In the genomic region with DNA sequence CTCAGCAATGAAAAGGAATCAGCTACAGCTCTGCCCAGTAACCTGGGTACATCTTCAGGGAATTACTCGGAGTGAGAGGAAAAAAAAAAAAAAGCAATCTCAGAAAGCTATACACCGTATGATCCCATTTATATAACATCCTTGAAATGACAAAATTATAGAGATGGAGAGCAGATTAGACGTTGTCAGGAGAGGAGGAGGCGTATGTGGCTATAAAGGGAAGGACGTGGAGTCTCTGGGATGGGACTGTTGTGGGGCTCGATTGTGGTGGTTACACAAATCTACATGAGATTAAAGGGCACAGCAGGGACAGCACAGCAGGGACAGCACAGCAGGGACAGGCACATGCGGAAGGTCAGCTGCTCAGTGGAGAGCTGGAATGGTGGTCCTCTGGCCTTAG, we compare ENCODE assay signal across 28 mouse cellular contexts. TPM values are rescaled to one million over a fixed set of nuclear protein-coding genes. Genes with fewer than 3 reads are reported as not detected.
DNase-seq lines count a peak whose midpoint lies in the region; ATAC-seq and TF ChIP-seq lines count a peak whose summit lies in the region.
"Had no signal": no experiment of that assay in that cellular context is flagged by ENCODE, and none has a peak within 500 bp of the region (broad histone marks: within the 10 kb centered on the region; RNA-seq: fewer than 3 reads in every experiment).

No protein-coding gene starts in this region.

- TF ChIP-seq CTCF in forebrain, postnatal 0 days (IDR thresholded peaks at IDR 0.05; ENCODE audit: low read depth) = no peak
- no peak for TF ChIP-seq CTCF in cortical plate, adult 2 months (IDR thresholded peaks at IDR 0.05; ENCODE audit: extremely low read depth, insufficient read depth, low read length)

- no peak overlapping the region for H3K4me3 ChIP-seq in forebrain, embryonic 14.5 days (ENCODE audit: low read depth, low read length)
- H3K4me3 ChIP-seq in forebrain, postnatal 0 days (ENCODE audit: low read depth, low read length) = no peak overlapping the region
- no peak overlapping the region for H3K4me3 ChIP-seq in kidney, embryonic 15.5 days (replicated peaks)
- H3K4me3 ChIP-seq in lung, embryonic 16.5 days (ENCODE audit: low read length) = no peak overlapping the region
- H3K4me3 ChIP-seq in cortical plate, adult 2 months (ENCODE audit: insufficient read depth, low read length) = no peak overlapping the region
- H3K4me3 ChIP-seq: forebrain, embryonic 10.5 days; heart, embryonic 12.5 days; heart, embryonic 15.5 days; hindbrain, embryonic 10.5 days; hindbrain, embryonic 13.5 days; intestine, embryonic 15.5 days had no signal

- no peaks in the 10 kb centered on the region for H3K9me3 ChIP-seq in forebrain, embryonic 14.5 days (replicated peaks; ENCODE audit: control insufficient read depth, low read length)
- no peaks in the 10 kb centered on the region for H3K9me3 ChIP-seq in forebrain, postnatal 0 days (ENCODE audit: low read length)
- H3K9me3 ChIP-seq in kidney, embryonic 15.5 days (replicated peaks) = no peaks in the 10 kb centered on the region
- no peaks in the 10 kb centered on the region for H3K9me3 ChIP-seq in lung, embryonic 16.5 days (ENCODE audit: control insufficient read depth, low read length)
- H3K9me3 ChIP-seq: forebrain, embryonic 10.5 days; heart, embryonic 12.5 days; heart, embryonic 15.5 days; hindbrain, embryonic 10.5 days; hindbrain, embryonic 13.5 days; intestine, embryonic 15.5 days had no signal

- H3K27me3 ChIP-seq in forebrain, embryonic 14.5 days (replicated peaks; ENCODE audit: control insufficient read depth, insufficient read depth, low read length) = no peaks in the 10 kb centered on the region
- no peaks in the 10 kb centered on the region for H3K27me3 ChIP-seq in forebrain, postnatal 0 days (ENCODE audit: insufficient read depth, low read length)
- H3K27me3 ChIP-seq in kidney, embryonic 15.5 days = no peaks in the 10 kb centered on the region
- no peaks in the 10 kb centered on the region for H3K27me3 ChIP-seq in lung, embryonic 16.5 days (ENCODE audit: control insufficient read depth, insufficient read depth, low read depth, low read length)
- H3K27me3 ChIP-seq: heart, embryonic 12.5 days; heart, embryonic 15.5 days; hindbrain, embryonic 13.5 days; intestine, embryonic 15.5 days; Patski had no signal

- H3K27ac ChIP-seq in forebrain, embryonic 14.5 days (ENCODE audit: low read depth, low read length) = 0 out of 2 replicates have a peak overlapping the region, but pooled peaks have one; percentile 15
- no peak overlapping the region for H3K27ac ChIP-seq in forebrain, postnatal 0 days (ENCODE audit: low read depth, low read length)
- peak overlapping the region; percentile 74; the same call in 1 of the 2 replicates for H3K27ac ChIP-seq in kidney, embryonic 15.5 days
- H3K27ac ChIP-seq in lung, embryonic 16.5 days (ENCODE audit: low read length) = peak overlapping the region; percentile 75; the same call in 1 of the 2 replicates
- peak overlapping the region; percentile 61; the same call in 1 of the 2 replicates for H3K27ac ChIP-seq in cortical plate, adult 2 months (ENCODE audit: insufficient read depth, low read length)
- H3K27ac ChIP-seq: forebrain, embryonic 10.5 days had no signal

- WGBS in forebrain, embryonic 14.5 days = 81% methylated on average over 7 of the region's 7 CpGs
- WGBS in forebrain, postnatal 0 days = 74% methylated on average over 7 of the region's 7 CpGs
- WGBS in kidney, embryonic 15.5 days = 78% methylated on average over 7 of the region's 7 CpGs
- 68% methylated on average over 7 of the region's 7 CpGs for WGBS in lung, embryonic 16.5 days

- no peak for ATAC-seq in forebrain, embryonic 14.5 days
- ATAC-seq in forebrain, postnatal 0 days = no peak
- no peak for ATAC-seq in kidney, embryonic 15.5 days (replicated peaks; ENCODE audit: low FRiP score)
- no peak for ATAC-seq in lung, embryonic 16.5 days (ENCODE audit: low read depth)
- ATAC-seq: hindbrain, embryonic 16.5 days; intestine, embryonic 15.5 days; Patski had no signal

- TF ChIP-seq POLR2A in cortical plate, adult 2 months (IDR thresholded peaks at IDR 0.05; ENCODE audit: extremely low read depth, insufficient read depth, low read length) = no peak

- no peaks in the 10 kb centered on the region for H3K36me3 ChIP-seq in forebrain, embryonic 14.5 days (ENCODE audit: control insufficient read depth, insufficient read depth, low read length)
- no peaks in the 10 kb centered on the region for H3K36me3 ChIP-seq in forebrain, postnatal 0 days (ENCODE audit: insufficient read depth)
- no peaks in the 10 kb centered on the region for H3K36me3 ChIP-seq in kidney, embryonic 15.5 days
- no peaks in the 10 kb centered on the region for H3K36me3 ChIP-seq in lung, embryonic 16.5 days (ENCODE audit: control insufficient read depth, insufficient read depth, low read length)
- H3K36me3 ChIP-seq: forebrain, embryonic 10.5 days; G1E; heart, embryonic 15.5 days; hindbrain, embryonic 10.5 days; hindbrain, embryonic 13.5 days; intestine, embryonic 15.5 days had no signal

- peaks cover 44% of the 10 kb centered on the region for H3K4me1 ChIP-seq in forebrain, embryonic 14.5 days (ENCODE audit: control insufficient read depth, insufficient read depth, low read length)
- H3K4me1 ChIP-seq in forebrain, postnatal 0 days (ENCODE audit: insufficient read depth) = peaks cover 20% of the 10 kb centered on the region; the same call in 1 of the 2 replicates
- H3K4me1 ChIP-seq in kidney, embryonic 15.5 days = peaks cover 89% of the 10 kb centered on the region
- H3K4me1 ChIP-seq in lung, embryonic 16.5 days (replicated peaks; ENCODE audit: control insufficient read depth, insufficient read depth, low read length) = peaks cover 70% of the 10 kb centered on the region
- peaks cover 24% of the 10 kb centered on the region for H3K4me1 ChIP-seq in cortical plate, adult 2 months (ENCODE audit: control insufficient read depth, insufficient read depth, low read length)

- H3K4me2 ChIP-seq in forebrain, embryonic 14.5 days (ENCODE audit: low read length) = no peak overlapping the region
- no peak overlapping the region for H3K4me2 ChIP-seq in forebrain, postnatal 0 days (ENCODE audit: low read depth)
- no peak overlapping the region for H3K4me2 ChIP-seq in kidney, embryonic 15.5 days
- no peak overlapping the region for H3K4me2 ChIP-seq in lung, embryonic 16.5 days (ENCODE audit: low read depth, low read length)
- H3K4me2 ChIP-seq: heart, embryonic 12.5 days; heart, embryonic 15.5 days; hindbrain, embryonic 13.5 days; intestine, embryonic 15.5 days had no signal

- DNase-seq in forebrain, embryonic 14.5 days (ENCODE audit: low spot score) = no peak
- no peak for DNase-seq in forebrain, postnatal 0 days
- DNase-seq in kidney, postnatal 25 days = no peak
- DNase-seq in lung, postnatal 25 days (ENCODE audit: low spot score) = no peak
- no peak for DNase-seq in cerebellum, adult 9-10 months
- DNase-seq: adrenal gland, postnatal 10 days; adrenal gland, postnatal 36 days; cerebellum, adult 11 months; cerebellum, adult 2 months; cerebellum, postnatal 36 days; gastrocnemius, postnatal 10 days; heart, adult 18-20 months; heart, postnatal 10 days; heart, postnatal 36 days had no signal

- no peak overlapping the region for H3K9ac ChIP-seq in forebrain, embryonic 14.5 days (ENCODE audit: low read length)
- H3K9ac ChIP-seq in forebrain, postnatal 0 days = no peak overlapping the region
- no peak overlapping the region for H3K9ac ChIP-seq in kidney, embryonic 15.5 days
- no peak overlapping the region for H3K9ac ChIP-seq in lung, embryonic 16.5 days (ENCODE audit: low read length)
- H3K9ac ChIP-seq: heart, embryonic 15.5 days; hindbrain, embryonic 13.5 days; intestine, embryonic 15.5 days had no signal

RNA-seq across cellular contexts. Expression of gene Pmepa1, which starts 27.5 kb away (rescaled TPM):
- 6.9 and 8.8 TPM in 2 replicates for polyA plus RNA-seq in forebrain, embryonic 14.5 days (2014; fragmentation: Nextera tagmentation; extraction: Ambion mirVana)
- total RNA-seq in forebrain, postnatal 0 days (2014; rRNA removed) = 6.9 and 8.5 TPM in 2 replicates
- polyA plus RNA-seq in forebrain, postnatal 0 days (2015; fragmentation: Nextera tagmentation; extraction: Ambion mirVana) = 2.5 and 3.1 TPM in 2 replicates
- polyA plus RNA-seq in kidney, embryonic 15.5 days (2015; fragmentation: Nextera tagmentation; extraction: Ambion mirVana) = 4.0 and 4.5 TPM in 2 replicates
- polyA plus RNA-seq in lung, embryonic 16.5 days (2015; fragmentation: Nextera tagmentation; extraction: Ambion mirVana) = 7.0 and 7.5 TPM in 2 replicates
- 39.8 and 42.3 TPM in 2 replicates for polyA plus RNA-seq in cortical plate, adult 2 months (2012; rRNA removed)
- polyA plus RNA-seq: G1E had no signal

RNA-seq across cellular contexts. Expression of gene Zbp1, which starts 30.1 kb away (rescaled TPM):
- not detected in 2 replicates for polyA plus RNA-seq in forebrain, embryonic 14.5 days (2014; fragmentation: Nextera tagmentation; extraction: Ambion mirVana)
- total RNA-seq in forebrain, postnatal 0 days (2014; rRNA removed) = 0.52 TPM in 1 of 2 replicates, not detected in the other
- polyA plus RNA-seq in forebrain, postnatal 0 days (2015; fragmentation: Nextera tagmentation; extraction: Ambion mirVana) = 0.44 and 0.45 TPM in 2 replicates
- polyA plus RNA-seq in kidney, embryonic 15.5 days (2015; fragmentation: Nextera tagmentation; extraction: Ambion mirVana) = 0.40 and 0.64 TPM in 2 replicates
- polyA plus RNA-seq in lung, embryonic 16.5 days (2015; fragmentation: Nextera tagmentation; extraction: Ambion mirVana) = 0.55 and 1.8 TPM in 2 replicates
- polyA plus RNA-seq in cortical plate, adult 2 months (2012; rRNA removed) = 0.55 and 1.0 TPM in 2 replicates
- polyA plus RNA-seq: embryonic facial prominence, embryonic 11.5 days; forebrain, embryonic 10.5 days; forebrain, embryonic 16.5 days; G1E; heart, embryonic 12.5 days; hindbrain, embryonic 16.5 days had no signal
